Mouse (Mus musculus): ENCODE data around the gene Spa17. TPM values are rescaled to one million over a fixed set of nuclear protein-coding genes. Genes with fewer than 3 reads are reported as not detected.
A peak's percentile ranks its signal among the peaks of the same experiment; 100 is the strongest.

Gene Spa17
- polyA plus RNA-seq, 1 experiment = 1.3 TPM

DNA sequence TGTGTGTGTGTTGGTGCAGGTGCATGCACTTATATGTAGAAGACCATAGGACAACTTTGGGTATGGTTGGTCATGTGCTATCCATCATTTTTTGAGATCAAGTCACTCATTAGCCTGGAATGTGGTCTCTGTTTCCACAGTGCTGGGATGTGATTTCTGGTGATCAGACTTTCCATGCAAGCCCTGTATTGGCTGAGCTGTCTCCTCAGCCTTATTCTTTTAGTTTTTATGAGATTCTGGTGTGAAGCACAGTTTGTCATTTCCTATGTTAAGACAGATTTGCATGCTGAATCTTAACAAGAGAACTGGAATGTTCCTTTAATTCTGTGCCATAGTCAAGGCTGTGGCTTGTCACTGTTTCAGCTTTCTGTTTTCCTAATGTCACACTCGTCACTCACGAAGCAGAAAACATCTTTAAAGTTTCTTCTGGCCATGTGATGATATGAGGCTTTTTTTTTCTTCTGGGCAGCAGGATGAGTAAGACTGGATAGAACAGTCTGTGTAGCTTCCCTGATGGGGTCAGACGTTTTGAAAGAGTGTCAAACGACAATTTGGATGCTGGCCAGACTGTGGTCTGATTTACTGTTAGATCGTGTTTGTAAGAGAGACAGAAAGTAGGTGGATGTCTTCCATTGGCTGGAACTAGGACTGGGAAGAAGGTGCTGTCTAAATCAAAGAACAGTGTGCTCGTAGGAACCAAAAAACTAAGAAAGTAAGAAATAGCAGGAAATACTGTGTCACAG, 23.4 kb upstream of the Spa17 start:
- Histone ChIP-seq H3K4me1 (ENCODE audit: control insufficient read depth, insufficient read depth, low read length) (peaks cover 4% of the 10 kb centered on the region; the same call in 1 of the 2 replicates), H3K27ac (ENCODE audit: insufficient read depth, low read depth, low read length) (no peak overlapping the region), H3K4me3 (ENCODE audit: insufficient read depth, low read length) (no peak overlapping the region)
- TF ChIP-seq CTCF (IDR thresholded peaks at IDR 0.05; ENCODE audit: low read depth, low read length) = no peak
- no peak for TF ChIP-seq POLR2A (IDR thresholded peaks at IDR 0.05; ENCODE audit: borderline replicate concordance, low read depth, low read length)

DNA sequence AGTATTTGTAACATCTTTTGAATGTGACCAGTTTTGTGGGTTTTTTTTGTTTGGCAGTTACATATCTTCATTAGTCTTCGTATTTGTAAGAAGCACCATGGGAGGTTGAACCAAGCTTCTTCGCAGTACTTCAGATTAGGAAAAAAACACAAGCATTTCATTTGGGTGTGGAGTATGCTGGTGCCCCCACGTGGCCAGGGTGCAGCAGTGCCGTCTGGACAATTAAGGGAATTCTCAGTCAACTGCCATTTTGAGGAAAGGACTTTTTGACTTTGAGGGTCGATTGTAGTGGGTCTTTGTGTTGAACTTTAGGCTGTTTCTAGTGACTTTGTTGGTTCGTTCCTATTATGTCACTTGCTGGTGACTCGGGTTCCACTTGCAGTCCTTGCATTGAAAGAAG, 22.8 kb upstream of the Spa17 start:
- TF ChIP-seq POLR2A (IDR thresholded peaks at IDR 0.05; ENCODE audit: borderline replicate concordance, low read depth, low read length) (no peak), CTCF (IDR thresholded peaks at IDR 0.05; ENCODE audit: low read depth, low read length) (peak; percentile 79)
- Histone ChIP-seq H3K4me3 (ENCODE audit: insufficient read depth, low read length) (no peak overlapping the region), H3K4me1 (ENCODE audit: control insufficient read depth, insufficient read depth, low read length) (peaks cover 4% of the 10 kb centered on the region; the same call in 1 of the 2 replicates), H3K27ac (ENCODE audit: insufficient read depth, low read depth, low read length) (no peak overlapping the region)

DNA sequence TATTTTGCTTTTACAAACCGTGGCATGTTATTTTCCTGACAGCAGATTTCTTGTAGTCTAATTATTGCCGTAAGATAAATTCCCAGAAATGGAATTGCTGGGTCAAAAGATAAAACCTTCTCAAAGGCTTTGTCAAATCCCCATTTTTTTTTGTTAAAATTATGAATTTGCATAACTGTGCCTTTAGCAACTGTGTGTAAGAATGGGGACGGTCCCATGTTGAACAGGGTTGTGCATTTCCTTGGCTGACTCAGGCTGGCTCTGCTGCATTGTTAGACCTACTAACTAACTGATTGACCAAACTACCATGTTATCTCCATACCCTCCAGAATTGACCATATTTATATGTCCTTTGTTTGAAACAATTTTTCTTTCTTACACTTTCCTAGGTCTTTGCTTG, 20.7 kb upstream of the Spa17 start:
- Histone ChIP-seq H3K27ac (ENCODE audit: insufficient read depth, low read depth, low read length) (no peak overlapping the region), H3K4me3 (ENCODE audit: insufficient read depth, low read length) (no peak overlapping the region), H3K4me1 (ENCODE audit: control insufficient read depth, insufficient read depth, low read length) (peaks cover 6% of the 10 kb centered on the region)
- no peak for TF ChIP-seq CTCF (IDR thresholded peaks at IDR 0.05; ENCODE audit: low read depth, low read length)
- TF ChIP-seq POLR2A (IDR thresholded peaks at IDR 0.05; ENCODE audit: borderline replicate concordance, low read depth, low read length) = no peak

DNA sequence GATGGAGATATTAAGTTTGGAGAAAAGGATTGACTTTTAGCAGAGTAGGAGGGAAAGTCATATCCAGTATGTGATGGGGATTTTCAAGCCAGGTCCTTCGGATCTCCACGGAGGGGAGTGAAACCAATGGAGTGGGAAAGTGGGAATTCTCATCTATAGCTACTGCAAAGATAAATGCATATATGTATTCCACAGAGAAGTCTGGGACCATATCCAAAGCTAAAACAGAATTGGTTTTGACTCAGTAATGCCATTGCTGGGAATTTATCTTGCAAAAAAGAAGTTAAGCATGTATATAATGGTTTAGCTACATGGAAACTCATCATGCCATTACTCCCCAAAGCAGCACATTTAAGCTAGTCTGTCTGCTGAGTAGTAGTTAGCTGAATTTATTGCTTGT, 18.8 kb upstream of the Spa17 start:
- no peak overlapping the region for H3K27ac ChIP-seq (ENCODE audit: insufficient read depth, low read depth, low read length)
- H3K4me3 ChIP-seq (ENCODE audit: insufficient read depth, low read length) = no peak overlapping the region
- peaks cover 6% of the 10 kb centered on the region for H3K4me1 ChIP-seq (ENCODE audit: control insufficient read depth, insufficient read depth, low read length)
- no peak for TF ChIP-seq POLR2A (IDR thresholded peaks at IDR 0.05; ENCODE audit: borderline replicate concordance, low read depth, low read length)

DNA sequence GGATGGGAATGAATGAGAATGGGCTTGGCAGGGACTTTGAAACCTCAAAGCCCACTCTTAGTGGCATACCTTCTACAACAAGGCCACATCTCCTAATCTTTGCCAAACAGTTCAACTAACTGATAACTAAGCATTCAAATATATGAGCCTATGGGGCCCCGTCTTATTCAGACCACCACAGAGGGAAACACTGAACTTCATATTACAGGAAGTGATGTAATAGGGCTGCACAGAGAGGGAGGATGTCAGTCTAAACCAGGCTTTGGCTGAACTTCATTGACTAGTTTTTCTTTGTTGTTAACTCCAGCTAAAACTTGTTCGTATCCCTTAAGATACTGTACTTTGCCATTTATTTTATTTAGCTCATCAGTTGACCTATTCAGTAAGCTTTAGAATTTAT, 16.4 kb upstream of the Spa17 start:
- no peak overlapping the region for H3K4me3 ChIP-seq (ENCODE audit: insufficient read depth, low read length)
- peaks cover 2% of the 10 kb centered on the region; the same call in 1 of the 2 replicates for H3K4me1 ChIP-seq (ENCODE audit: control insufficient read depth, insufficient read depth, low read length)
- no peak for TF ChIP-seq CTCF (IDR thresholded peaks at IDR 0.05; ENCODE audit: low read depth, low read length)
- TF ChIP-seq POLR2A (IDR thresholded peaks at IDR 0.05; ENCODE audit: borderline replicate concordance, low read depth, low read length) = no peak
- no peak overlapping the region for H3K27ac ChIP-seq (ENCODE audit: insufficient read depth, low read depth, low read length)

DNA sequence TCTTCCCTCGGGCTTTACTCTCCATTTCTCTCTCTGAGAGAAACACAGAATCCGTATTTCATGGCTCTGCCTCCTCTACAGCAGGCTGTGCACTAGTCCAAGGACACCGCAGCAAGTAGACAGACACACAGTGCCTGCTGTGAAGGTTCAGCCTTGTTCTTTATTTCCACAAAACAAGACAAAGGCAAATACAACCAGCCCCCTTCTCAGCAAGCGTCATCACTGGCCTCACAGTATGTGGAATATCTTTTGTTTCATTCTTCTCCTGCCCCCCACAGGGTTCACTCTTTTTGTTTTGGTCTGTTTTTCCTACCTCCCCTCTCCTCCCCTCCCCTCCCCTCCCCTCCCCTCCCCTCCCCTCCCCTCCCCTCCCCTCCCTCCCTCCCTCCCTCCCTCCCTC, 15.1 kb upstream of the Spa17 start:
- H3K27ac ChIP-seq (ENCODE audit: insufficient read depth, low read depth, low read length) = no peak overlapping the region
- peaks cover 2% of the 10 kb centered on the region; the same call in 1 of the 2 replicates for H3K4me1 ChIP-seq (ENCODE audit: control insufficient read depth, insufficient read depth, low read length)
- H3K4me3 ChIP-seq (ENCODE audit: insufficient read depth, low read length) = no peak overlapping the region
- TF ChIP-seq CTCF (IDR thresholded peaks at IDR 0.05; ENCODE audit: low read depth, low read length) = no peak
- no peak for TF ChIP-seq POLR2A (IDR thresholded peaks at IDR 0.05; ENCODE audit: borderline replicate concordance, low read depth, low read length)

DNA sequence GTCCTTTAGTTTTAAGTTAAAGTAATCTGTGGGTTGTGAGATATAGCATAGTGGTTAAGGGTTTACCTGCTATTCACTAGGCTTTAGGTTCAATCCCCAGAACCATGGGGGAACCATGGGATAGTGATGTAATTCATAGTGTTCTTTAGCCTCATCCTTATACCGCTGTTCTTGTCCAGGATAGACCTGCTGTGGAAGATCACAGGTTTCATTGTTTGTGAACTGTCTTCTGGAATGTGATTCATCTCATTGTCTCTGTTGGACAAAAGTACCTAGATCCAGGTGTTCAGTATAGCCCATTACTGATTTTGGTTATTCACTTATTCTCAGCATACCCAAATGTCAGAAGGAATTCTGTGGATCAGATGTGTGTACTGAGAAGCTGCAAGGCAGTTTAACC, 13.7 kb upstream of the Spa17 start:
- no peak overlapping the region for H3K27ac ChIP-seq (ENCODE audit: insufficient read depth, low read depth, low read length)
- H3K4me3 ChIP-seq (ENCODE audit: insufficient read depth, low read length) = no peak overlapping the region
- peaks cover 2% of the 10 kb centered on the region; the same call in 1 of the 2 replicates for H3K4me1 ChIP-seq (ENCODE audit: control insufficient read depth, insufficient read depth, low read length)
- no peak for TF ChIP-seq POLR2A (IDR thresholded peaks at IDR 0.05; ENCODE audit: borderline replicate concordance, low read depth, low read length)
- no peak for TF ChIP-seq CTCF (IDR thresholded peaks at IDR 0.05; ENCODE audit: low read depth, low read length)

DNA sequence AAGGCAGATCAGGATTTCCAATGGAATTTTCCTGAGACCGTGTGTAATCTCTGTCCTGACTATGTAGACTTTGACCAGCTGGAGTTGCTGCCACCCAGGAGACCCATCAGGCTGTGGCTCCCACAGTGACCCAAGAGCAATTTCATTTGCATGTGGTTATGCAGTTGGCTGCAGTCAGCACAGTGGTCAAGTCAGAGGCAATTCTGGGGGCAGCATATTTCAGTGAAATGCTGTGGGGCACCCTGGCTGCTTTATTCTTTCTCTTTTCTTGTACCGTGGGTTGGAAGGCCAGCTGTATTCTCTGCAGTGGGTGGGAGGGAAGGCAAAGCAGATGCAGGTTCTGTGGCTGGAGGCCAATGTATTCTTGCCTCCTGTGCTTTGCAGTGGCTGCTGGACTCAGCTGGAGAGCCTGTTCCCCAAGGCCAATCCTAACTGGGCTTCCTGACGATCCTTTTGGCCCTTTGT, 12.6 kb upstream of the Spa17 start:
- no peak overlapping the region for H3K27ac ChIP-seq (ENCODE audit: insufficient read depth, low read depth, low read length)
- no peak overlapping the region for H3K4me3 ChIP-seq (ENCODE audit: insufficient read depth, low read length)
- no peak for TF ChIP-seq CTCF (IDR thresholded peaks at IDR 0.05; ENCODE audit: low read depth, low read length)
- no peak for TF ChIP-seq POLR2A (IDR thresholded peaks at IDR 0.05; ENCODE audit: borderline replicate concordance, low read depth, low read length)
- H3K4me1 ChIP-seq (ENCODE audit: control insufficient read depth, insufficient read depth, low read length) = peaks cover 5% of the 10 kb centered on the region

DNA sequence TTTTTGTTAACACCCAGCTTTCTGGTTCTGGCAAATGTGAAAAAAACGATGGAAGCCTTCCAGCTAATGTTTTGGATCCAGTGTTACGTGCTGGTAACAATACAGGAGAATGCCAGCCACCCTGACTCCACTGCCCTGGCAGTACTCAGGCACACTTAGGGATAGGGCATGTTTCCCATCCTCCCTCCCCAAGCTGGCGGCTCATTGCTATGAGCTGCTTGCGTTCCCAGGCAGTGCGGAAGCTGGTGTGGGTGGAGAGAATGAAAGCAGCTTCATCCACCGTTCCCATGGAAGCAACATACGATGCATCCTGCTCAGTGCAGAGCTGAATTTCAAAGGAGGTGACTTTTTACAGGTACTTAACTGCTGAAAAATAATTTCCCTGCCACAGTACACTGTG, 12.1 kb upstream of the Spa17 start:
- Histone ChIP-seq H3K4me3 (ENCODE audit: insufficient read depth, low read length) (no peak overlapping the region), H3K27ac (ENCODE audit: insufficient read depth, low read depth, low read length) (no peak overlapping the region), H3K4me1 (ENCODE audit: control insufficient read depth, insufficient read depth, low read length) (peaks cover 5% of the 10 kb centered on the region)
- no peak for TF ChIP-seq CTCF (IDR thresholded peaks at IDR 0.05; ENCODE audit: low read depth, low read length)
- no peak for TF ChIP-seq POLR2A (IDR thresholded peaks at IDR 0.05; ENCODE audit: borderline replicate concordance, low read depth, low read length)

DNA sequence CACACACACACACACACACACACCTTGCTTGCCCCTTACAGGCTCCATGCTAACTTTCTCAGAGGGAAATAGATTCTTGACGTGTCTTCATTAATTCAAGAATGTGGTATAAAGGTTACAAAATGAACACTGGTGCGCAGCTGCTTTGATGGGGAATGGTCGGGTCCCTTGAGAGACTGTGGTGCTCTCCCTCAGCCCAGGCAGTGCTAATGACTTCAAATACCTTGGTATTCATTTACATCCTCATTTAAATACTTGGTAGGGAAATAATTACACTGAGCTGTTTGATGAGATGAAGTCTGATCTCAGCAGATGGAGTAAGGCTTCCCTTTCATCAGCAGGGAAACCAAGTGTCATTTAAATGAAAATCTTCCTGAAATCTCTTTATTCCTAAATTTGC, 11.6 kb upstream of the Spa17 start:
- Histone ChIP-seq H3K4me1 (ENCODE audit: control insufficient read depth, insufficient read depth, low read length) (peaks cover 5% of the 10 kb centered on the region), H3K4me3 (ENCODE audit: insufficient read depth, low read length) (no peak overlapping the region), H3K27ac (ENCODE audit: insufficient read depth, low read depth, low read length) (no peak overlapping the region)
- TF ChIP-seq POLR2A (IDR thresholded peaks at IDR 0.05; ENCODE audit: borderline replicate concordance, low read depth, low read length) = no peak
- TF ChIP-seq CTCF (IDR thresholded peaks at IDR 0.05; ENCODE audit: low read depth, low read length) = no peak
